Mouse (Mus musculus): ENCODE data around the gene Dhcr7.

Gene Dhcr7

GRCm38 (mm10) chr7:143832611-143833010 is 9.7 kb downstream of the Dhcr7 start:
- ATAC-seq (ENCODE audit: low TSS enrichment): no peak

GRCm38 (mm10) chr7:143833581-143834190 is 10.7 kb downstream of the Dhcr7 start:
- ATAC-seq (ENCODE audit: low TSS enrichment): no peak

- ATAC-seq (ENCODE audit: low TSS enrichment): no peak
Observed at GRCm38 (mm10) chr7:143834316-143834715, 11.4 kb downstream of the Dhcr7 start.

GRCm38 (mm10) chr7:143834972-143835371 is 12.0 kb downstream of the Dhcr7 start:
- no peak for ATAC-seq (ENCODE audit: low TSS enrichment)

- no peak for ATAC-seq (ENCODE audit: low TSS enrichment)
Observed at GRCm38 (mm10) chr7:143837705-143838358, 14.9 kb downstream of the Dhcr7 start.

GRCm38 (mm10) chr7:143840121-143840520 is 17.2 kb downstream of the Dhcr7 start:
- no peak for ATAC-seq (ENCODE audit: low TSS enrichment)

GRCm38 (mm10) chr7:143841301-143841700 is 18.4 kb downstream of the Dhcr7 start:
- no peak for ATAC-seq (ENCODE audit: low TSS enrichment)

- no peak for ATAC-seq (ENCODE audit: low TSS enrichment)
Observed at GRCm38 (mm10) chr7:143848127-143848767, 25.3 kb downstream of the Dhcr7 start.

GRCm38 (mm10) chr7:143848768-143849482 is 26.0 kb downstream of the Dhcr7 start:
- no peak for ATAC-seq (ENCODE audit: low TSS enrichment)

- no peak for ATAC-seq (ENCODE audit: low TSS enrichment)
Observed at GRCm38 (mm10) chr7:143866538-143866937, 43.6 kb downstream of the Dhcr7 start, which contains the start of gene Gm498. TSS of gene Gm498 (plus strand) at chr7:143866838.

GRCm38 (mm10) chr7:143868874-143869273 is 45.9 kb downstream of the Dhcr7 start:
- ATAC-seq (ENCODE audit: low TSS enrichment): no peak

- no peak for ATAC-seq (ENCODE audit: low TSS enrichment)
Observed at GRCm38 (mm10) chr7:143883717-143884116, 60.8 kb downstream of the Dhcr7 start.

- ATAC-seq (ENCODE audit: low TSS enrichment): peak; percentile 95
Observed at GRCm38 (mm10) chr7:143891146-143891545, 68.2 kb downstream of the Dhcr7 start.

- ATAC-seq (ENCODE audit: low TSS enrichment): 0 out of 2 replicates have a peak, but pooled peaks have one; percentile 41
Observed at GRCm38 (mm10) chr7:143892361-143892760, 69.4 kb downstream of the Dhcr7 start.
